Mouse (Mus musculus) embryonic facial prominence, embryonic 12.5 days (tissue): Measurements from ENCODE around the gene Elp4. TPM values are rescaled to one million over a fixed set of nuclear protein-coding genes. Genes with fewer than 3 reads are reported as not detected.

Experiments used
- ATAC-seq: fragments of 200-750 bp; cut with Nextera tagmentation; 2 replicates; pipeline ENCODE4 v1.8.0; 2017; ENCODE audit not compliant: insufficient number of reproducible peaks, insufficient read depth, low FRiP score, low TSS enrichment
- H3K27ac ChIP-seq: fragments of 300-500 bp; sonication (generic); 2 replicates; pipeline ENCODE4 v1.5.1; 2016; ENCODE audit warnings: mild to moderate bottlenecking
- H3K27me3 ChIP-seq: fragments of 300-500 bp; sonication (generic); 2 replicates; pipeline ENCODE4 v1.6.1; 2016; ENCODE audit warnings: mild to moderate bottlenecking, moderate library complexity
- H3K36me3 ChIP-seq: fragments of 300-500 bp; sonication (generic); 2 replicates; pipeline ENCODE4 v1.6.1; 2016; ENCODE audit warnings: mild to moderate bottlenecking
- H3K4me1 ChIP-seq: fragments of 300-500 bp; sonication (generic); 2 replicates; pipeline ENCODE4 v1.6.1; 2016
- H3K4me2 ChIP-seq: fragments of 300-500 bp; sonication (generic); replicated peaks from 2 replicates; pipeline ENCODE4 v1.6.1; 2016; ENCODE audit warnings: mild to moderate bottlenecking, moderate library complexity
- H3K4me3 ChIP-seq: fragments of 300-500 bp; sonication (generic); 2 replicates; pipeline ENCODE4 v1.5.1; 2016; ENCODE audit warnings: mild to moderate bottlenecking
- H3K9ac ChIP-seq: fragments of 300-500 bp; sonication (generic); 2 replicates; pipeline ENCODE4 v1.6.1; 2016; ENCODE audit warnings: mild to moderate bottlenecking, moderate library complexity
- H3K9me3 ChIP-seq: fragments of 300-500 bp; sonication (generic); 2 replicates; pipeline ENCODE4 v1.6.1; 2016; ENCODE audit warnings: mild to moderate bottlenecking, moderate library complexity
- WGBS: fragments of 180-500 bp; shearing (Covaris S2); methylation state at CpG from one replicate; pipeline ENCODE4 v1.1.7; 2016; 5-methylcytosine and 5-hydroxymethylcytosine counted together
- polyA plus RNA-seq: library from polyadenylated mRNA; unstranded; fragments of >200 nt; fragmentation: Nextera tagmentation; extraction: Ambion mirVana; gene quantifications from 2 replicates; pipeline ENCODE4 v1.2.1, GENCODE M21; 2016

The Elp4 gene
- polyA plus RNA-seq, 1 experiment from 2014 or later: 48.5 TPM

DNA sequence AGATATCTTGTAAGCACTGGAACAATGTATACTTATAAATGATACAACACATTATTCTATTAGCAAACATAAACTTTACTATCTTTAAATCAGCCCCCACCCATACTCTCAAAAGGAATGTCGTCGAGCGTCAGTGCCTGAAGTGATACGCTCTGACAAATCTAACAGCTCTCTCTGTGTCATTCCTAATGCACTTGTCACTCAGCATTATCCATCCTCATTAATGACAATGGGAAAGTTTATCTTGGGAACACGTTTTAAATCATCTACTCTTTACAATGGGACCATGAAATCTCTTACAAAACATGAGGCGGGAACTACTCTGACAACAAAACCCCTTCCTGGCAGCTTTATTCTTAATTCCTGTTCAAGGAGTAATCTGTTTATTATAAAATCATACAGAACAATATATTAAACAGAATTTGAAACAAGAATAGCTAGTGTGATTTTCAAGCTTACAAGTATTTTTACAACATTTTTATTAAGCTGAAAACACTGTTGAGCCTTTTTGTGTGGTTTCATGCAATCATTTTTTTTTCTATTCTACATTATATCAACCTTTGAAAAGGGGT, 125.0 kb downstream of the Elp4 start:
- Histone ChIP-seq H3K9me3 (no peaks in the 10 kb centered on the region), H3K9ac (no peak overlapping the region), H3K4me2 (no peak overlapping the region), H3K27me3 (no peaks in the 10 kb centered on the region), H3K36me3 (no peaks in the 10 kb centered on the region), H3K4me1 (no peaks in the 10 kb centered on the region), H3K4me3 (no peak overlapping the region), H3K27ac (no peak overlapping the region)
- 32% methylated on average over 6 of the region's 6 CpGs for WGBS
- no peak for ATAC-seq

DNA sequence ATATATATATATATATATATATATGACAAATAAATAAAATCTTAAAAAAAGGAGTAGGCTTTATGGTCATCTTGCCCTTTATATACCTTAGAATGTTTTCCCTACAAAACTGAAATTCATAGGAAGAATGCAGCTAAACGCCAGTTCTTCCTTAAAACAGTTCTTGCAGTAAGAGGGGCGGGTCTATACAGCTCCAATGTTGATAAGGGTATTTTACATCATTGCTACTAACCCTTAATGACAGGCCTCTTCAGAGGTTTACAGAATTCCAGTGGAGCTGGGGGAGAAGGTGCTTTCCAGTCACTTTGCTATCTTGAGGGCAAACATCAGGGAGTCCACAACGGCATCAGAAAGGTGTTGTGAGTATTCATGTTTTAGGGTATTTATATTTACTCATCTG, 133.1 kb downstream of the Elp4 start:
- Histone ChIP-seq H3K27ac (no peak overlapping the region), H3K4me3 (no peak overlapping the region), H3K27me3 (no peaks in the 10 kb centered on the region), H3K4me2 (no peak overlapping the region), H3K9me3 (no peaks in the 10 kb centered on the region; the same call in 1 of the 2 replicates), H3K4me1 (no peaks in the 10 kb centered on the region), H3K9ac (no peak overlapping the region), H3K36me3 (no peaks in the 10 kb centered on the region)
- ATAC-seq: no peak
- WGBS: 88% methylated on average over 3 of the region's 3 CpGs

DNA sequence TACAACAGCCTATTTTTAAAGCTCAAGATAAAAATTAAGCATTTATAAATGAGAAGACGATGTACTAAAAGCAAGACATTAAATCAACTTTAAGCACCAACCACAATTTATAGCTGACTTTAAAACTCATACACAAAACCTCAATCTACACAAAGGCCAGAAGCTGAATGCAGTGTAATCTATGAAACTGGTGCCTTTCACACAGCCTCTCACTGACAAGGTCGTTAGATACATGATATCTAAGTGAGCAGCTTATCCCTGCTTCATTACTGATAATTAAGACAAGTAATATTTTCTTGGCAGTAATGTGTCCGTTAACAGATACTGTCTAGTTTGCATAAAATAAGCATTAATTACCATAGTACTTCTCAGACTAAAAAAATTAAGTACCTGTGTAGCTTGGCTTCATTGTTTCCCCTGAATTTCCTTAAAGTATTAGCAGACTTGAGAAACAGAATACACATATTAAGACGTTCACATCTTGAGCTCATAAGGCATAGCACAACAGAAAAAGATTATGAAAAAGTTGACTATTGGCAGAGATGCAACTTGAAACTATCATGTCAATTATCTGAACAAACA, 134.5 kb downstream of the Elp4 start:
- Histone ChIP-seq H3K27me3 (no peaks in the 10 kb centered on the region), H3K4me3 (no peak overlapping the region), H3K9me3 (no peaks in the 10 kb centered on the region; the same call in 1 of the 2 replicates), H3K27ac (no peak overlapping the region), H3K36me3 (no peaks in the 10 kb centered on the region), H3K4me1 (no peaks in the 10 kb centered on the region), H3K4me2 (no peak overlapping the region), H3K9ac (no peak overlapping the region)
- no peak for ATAC-seq
- 84% methylated on average over 4 of the region's 4 CpGs for WGBS

DNA sequence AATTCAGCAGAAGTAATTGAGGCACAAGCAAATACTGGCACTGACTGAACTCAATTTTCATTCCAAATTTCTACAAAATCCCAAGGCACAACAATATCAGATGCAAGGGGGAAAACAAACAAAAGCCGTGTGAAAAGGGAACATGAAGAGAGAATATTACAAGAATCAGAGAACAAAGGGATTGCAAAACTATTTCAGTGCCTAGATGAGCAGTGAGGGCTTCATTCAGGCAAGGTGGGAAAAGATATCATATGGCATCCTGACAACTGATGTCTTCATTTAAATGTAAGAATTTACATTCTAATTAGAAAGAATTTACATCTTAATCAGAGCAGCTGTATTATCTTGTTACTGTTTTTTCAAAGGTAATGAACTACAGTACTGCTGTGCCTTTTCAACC, 150.9 kb downstream of the Elp4 start:
- WGBS: 66% methylated on average over 1 of the region's 1 CpGs
- ATAC-seq: no peak
- no peaks in the 10 kb centered on the region for H3K9me3 ChIP-seq

DNA sequence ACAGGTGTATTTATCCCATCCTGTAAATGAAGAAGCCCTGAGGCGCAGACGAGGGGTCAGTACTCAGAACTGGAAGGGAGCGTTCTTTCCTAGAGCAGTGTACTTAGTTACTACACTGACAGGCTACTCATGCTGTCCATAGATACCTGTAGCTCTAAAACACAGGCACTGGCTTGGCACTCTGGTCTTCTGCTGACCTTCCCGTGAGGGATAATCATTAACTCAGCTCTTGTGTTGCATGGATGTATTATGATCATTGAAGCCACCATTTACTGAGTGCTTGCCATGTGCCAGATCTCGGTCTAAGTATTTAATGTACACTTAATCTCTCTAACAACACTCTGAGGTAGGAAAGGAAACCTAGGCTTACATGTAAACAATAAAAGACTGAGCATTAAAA, 155.3 kb downstream of the Elp4 start:
- H3K4me1 ChIP-seq: no peaks in the 10 kb centered on the region
- no peaks in the 10 kb centered on the region for H3K36me3 ChIP-seq
- no peak overlapping the region for H3K4me3 ChIP-seq
- no peak for ATAC-seq
- H3K9ac ChIP-seq: no peak overlapping the region
- no peak overlapping the region for H3K4me2 ChIP-seq
- H3K9me3 ChIP-seq: no peaks in the 10 kb centered on the region
- H3K27ac ChIP-seq: no peak overlapping the region
- no peaks in the 10 kb centered on the region for H3K27me3 ChIP-seq
- WGBS: 88% methylated on average over 5 of the region's 5 CpGs

More for the DNA sequence above, 150.9 kb downstream of the Elp4 start:
- Histone ChIP-seq H3K9ac (no peak overlapping the region), H3K4me3 (no peak overlapping the region), H3K4me2 (no peak overlapping the region), H3K4me1 (no peaks in the 10 kb centered on the region), H3K27me3 (no peaks in the 10 kb centered on the region), H3K36me3 (no peaks in the 10 kb centered on the region), H3K27ac (no peak overlapping the region)

DNA sequence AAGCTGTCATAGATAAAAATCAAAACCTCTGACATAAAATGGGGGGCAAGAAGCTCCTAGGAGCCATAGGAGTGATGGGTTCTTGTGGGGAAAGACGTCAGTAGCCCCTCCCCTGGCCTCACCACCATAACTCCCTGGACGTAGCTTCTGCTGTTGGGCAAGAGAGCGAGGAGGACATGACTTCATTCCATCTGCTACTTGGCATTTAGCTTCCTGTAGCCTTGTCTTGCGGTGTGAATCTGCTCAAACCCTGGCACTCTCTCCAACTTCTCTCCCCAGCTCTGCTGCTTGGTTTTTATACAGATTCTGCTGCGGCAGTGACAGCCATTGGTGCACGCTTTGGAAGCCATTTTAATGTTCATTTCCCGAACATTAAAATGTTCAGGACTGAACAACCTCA, 157.5 kb downstream of the Elp4 start:
- no peak overlapping the region for H3K4me2 ChIP-seq
- 90% methylated on average over 7 of the region's 7 CpGs for WGBS

DNA sequence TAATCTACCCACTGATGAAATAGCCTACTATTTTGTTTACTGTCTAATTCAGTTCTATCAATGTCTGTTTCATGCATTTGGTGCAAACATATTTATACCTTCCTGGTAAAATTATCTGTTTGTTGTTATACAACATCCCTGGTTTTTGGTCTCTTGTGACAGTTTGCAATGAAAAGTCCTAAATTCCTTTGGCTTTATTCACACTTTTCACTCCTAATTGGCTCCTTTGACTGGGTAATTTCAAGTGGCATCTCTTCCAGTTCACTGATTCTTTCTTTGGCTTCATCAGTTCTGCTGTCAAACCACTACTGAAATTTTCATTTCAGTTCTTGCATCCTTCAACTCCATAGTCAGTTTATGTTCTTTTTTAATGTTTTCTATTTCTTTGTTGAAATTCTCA, 168.2 kb downstream of the Elp4 start:
- no peak overlapping the region for H3K4me3 ChIP-seq
- no peak overlapping the region for H3K9ac ChIP-seq
- H3K27ac ChIP-seq: no peak overlapping the region
- no peak overlapping the region for H3K4me2 ChIP-seq
- no peak for ATAC-seq
- H3K27me3 ChIP-seq: no peaks in the 10 kb centered on the region
- H3K4me1 ChIP-seq: no peaks in the 10 kb centered on the region
- H3K36me3 ChIP-seq: no peaks in the 10 kb centered on the region
- no peaks in the 10 kb centered on the region for H3K9me3 ChIP-seq

More for the DNA sequence above, 157.5 kb downstream of the Elp4 start:
- no peaks in the 10 kb centered on the region for H3K36me3 ChIP-seq
- no peak for ATAC-seq
- no peaks in the 10 kb centered on the region for H3K4me1 ChIP-seq
- no peak overlapping the region for H3K27ac ChIP-seq
- no peak overlapping the region for H3K4me3 ChIP-seq
- H3K9me3 ChIP-seq: no peaks in the 10 kb centered on the region
- H3K27me3 ChIP-seq: no peaks in the 10 kb centered on the region
- no peak overlapping the region for H3K9ac ChIP-seq

DNA sequence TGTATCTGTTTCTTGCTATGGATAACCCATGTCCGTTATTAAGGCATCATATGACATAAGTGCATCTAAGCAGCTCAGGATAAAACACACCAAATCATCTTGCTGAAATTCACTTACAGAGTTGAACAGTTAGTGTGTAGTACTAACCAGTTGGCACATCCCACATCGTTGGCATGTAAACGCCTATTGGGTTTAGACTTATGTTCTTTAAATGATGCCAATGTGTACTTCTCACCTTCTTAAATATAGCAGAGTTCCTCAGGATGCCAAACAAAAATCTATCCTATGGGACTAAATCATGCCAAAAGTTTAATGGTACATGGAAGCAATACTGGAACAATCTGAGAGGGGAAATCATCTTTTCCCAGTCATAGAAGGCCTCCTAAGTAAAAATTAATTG, 173.7 kb downstream of the Elp4 start:
- Histone ChIP-seq H3K4me3 (no peak overlapping the region), H3K27me3 (no peaks in the 10 kb centered on the region), H3K4me1 (no peaks in the 10 kb centered on the region), H3K9ac (no peak overlapping the region), H3K9me3 (no peaks in the 10 kb centered on the region), H3K27ac (no peak overlapping the region), H3K36me3 (no peaks in the 10 kb centered on the region), H3K4me2 (no peak overlapping the region)
- ATAC-seq: no peak
- 87% methylated on average over 3 of the region's 3 CpGs for WGBS

DNA sequence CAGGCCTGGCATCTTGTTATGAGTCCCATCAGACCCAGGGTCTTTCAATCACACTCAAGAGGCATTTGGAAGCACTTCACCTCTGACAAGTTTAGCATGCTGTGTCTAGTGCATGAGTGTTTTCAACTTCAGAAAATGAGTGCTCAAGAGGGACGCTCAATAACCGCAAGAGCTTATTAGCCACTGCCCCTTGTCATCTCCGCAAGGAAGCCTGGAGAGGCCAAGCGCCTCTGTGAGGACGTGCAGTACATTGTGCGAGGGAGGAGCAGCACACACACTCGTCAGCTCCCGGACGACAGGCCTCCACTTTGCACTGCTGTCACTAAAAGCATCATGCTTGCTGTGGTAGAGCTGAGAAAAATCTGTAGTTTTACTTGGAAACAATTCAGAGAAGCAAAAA, 177.7 kb downstream of the Elp4 start:
- no peaks in the 10 kb centered on the region for H3K4me1 ChIP-seq
- H3K9ac ChIP-seq: no peak overlapping the region
- H3K4me3 ChIP-seq: no peak overlapping the region
- H3K4me2 ChIP-seq: no peak overlapping the region
- no peaks in the 10 kb centered on the region for H3K36me3 ChIP-seq
- 70% methylated on average over 9 of the region's 9 CpGs for WGBS
- no peak for ATAC-seq
- no peaks in the 10 kb centered on the region for H3K9me3 ChIP-seq
- H3K27ac ChIP-seq: no peak overlapping the region
- no peaks in the 10 kb centered on the region for H3K27me3 ChIP-seq

DNA sequence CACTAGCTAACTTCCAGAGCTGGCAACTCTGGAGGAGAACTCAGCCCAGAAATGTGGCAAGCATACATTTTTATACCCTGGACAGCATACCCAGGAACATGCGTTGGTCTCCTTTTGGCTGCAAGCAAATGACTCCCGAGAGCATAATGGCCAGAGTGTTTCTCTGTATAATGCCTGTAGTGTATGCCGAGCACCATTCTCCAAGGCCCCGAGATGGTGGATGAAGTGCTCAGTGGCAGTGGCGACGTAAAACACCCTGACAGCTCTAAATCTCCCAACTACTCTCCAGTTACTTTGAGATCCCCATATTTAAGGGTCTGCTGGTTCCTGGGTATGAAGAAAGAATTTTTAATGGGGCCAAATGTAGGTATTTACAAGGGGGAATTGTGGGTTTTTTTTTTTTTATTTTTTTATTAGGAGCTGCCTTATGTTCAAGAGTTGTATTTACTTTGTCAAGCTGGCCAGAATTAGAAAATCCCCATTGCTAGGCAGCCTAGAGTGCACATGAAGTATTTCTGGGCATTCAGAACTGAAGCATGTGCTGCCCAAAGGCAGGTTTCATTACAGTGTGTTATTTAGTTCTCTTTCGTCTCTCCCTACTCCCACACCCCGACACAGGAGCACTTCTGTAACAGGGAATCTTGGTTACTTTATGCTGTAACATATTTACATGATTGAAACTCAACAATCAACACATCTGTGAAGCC, 188.8 kb downstream of the Elp4 start:
- no peak overlapping the region for H3K4me3 ChIP-seq
- no peaks in the 10 kb centered on the region for H3K9me3 ChIP-seq
- 64% methylated on average over 8 of the region's 8 CpGs for WGBS
- H3K36me3 ChIP-seq: no peaks in the 10 kb centered on the region
- no peak overlapping the region for H3K9ac ChIP-seq
- ATAC-seq: no peak
- H3K4me2 ChIP-seq: no peak overlapping the region
- 0 out of 2 replicates have a peak, but pooled peaks cover 2% of the 10 kb centered on the region for H3K4me1 ChIP-seq
- H3K27me3 ChIP-seq: no peaks in the 10 kb centered on the region
- no peak overlapping the region for H3K27ac ChIP-seq

DNA sequence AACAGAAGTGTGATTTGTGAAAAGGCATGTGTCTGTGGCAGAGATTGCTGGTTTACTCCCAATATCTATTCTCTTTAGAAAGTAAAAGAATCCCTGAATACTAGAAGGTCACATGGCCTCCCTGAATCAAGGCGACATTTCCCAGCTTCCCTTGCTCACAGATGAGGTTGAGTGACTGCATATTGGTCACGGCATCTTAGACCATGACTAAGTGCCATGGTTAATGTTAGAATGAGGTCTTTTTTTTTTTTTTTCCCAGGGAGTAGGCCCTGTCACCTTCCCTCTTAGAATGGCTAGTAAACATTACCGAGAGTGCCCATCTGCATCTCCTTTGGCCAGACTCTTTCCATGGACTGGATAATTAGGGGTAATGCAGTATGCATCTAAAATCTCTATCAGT, 193.9 kb downstream of the Elp4 start:
- Histone ChIP-seq H3K27me3 (no peaks in the 10 kb centered on the region), H3K4me2 (no peak overlapping the region), H3K36me3 (no peaks in the 10 kb centered on the region), H3K4me1 (no peaks in the 10 kb centered on the region), H3K9me3 (no peaks in the 10 kb centered on the region), H3K9ac (no peak overlapping the region), H3K27ac (no peak overlapping the region), H3K4me3 (no peak overlapping the region)
- no peak for ATAC-seq
- 71% methylated on average over 3 of the region's 3 CpGs for WGBS

DNA sequence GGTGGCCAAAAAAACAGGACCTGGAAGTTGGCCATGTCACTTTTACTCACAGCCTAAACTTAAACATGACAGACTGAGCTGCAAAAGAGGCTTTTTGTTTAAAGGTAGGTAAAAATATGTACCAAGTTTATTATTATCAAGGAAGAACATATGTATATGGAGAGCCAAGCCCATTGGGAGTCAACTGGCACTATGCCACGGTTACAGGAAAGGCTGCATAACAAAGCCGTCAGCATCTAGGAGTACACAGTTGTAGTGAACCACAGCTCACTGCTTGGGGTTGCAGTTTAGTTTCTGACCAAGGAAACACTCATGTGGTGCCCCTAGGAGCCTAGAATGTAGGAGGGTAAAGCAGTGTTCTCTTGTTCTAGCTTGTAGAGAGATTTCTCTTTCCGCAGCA, 195.2 kb downstream of the Elp4 start:
- Histone ChIP-seq H3K4me1 (no peaks in the 10 kb centered on the region), H3K9me3 (no peaks in the 10 kb centered on the region), H3K9ac (no peak overlapping the region), H3K4me2 (no peak overlapping the region), H3K27ac (no peak overlapping the region), H3K27me3 (no peaks in the 10 kb centered on the region), H3K4me3 (no peak overlapping the region), H3K36me3 (no peaks in the 10 kb centered on the region)
- ATAC-seq: no peak
- 86% methylated on average over 3 of the region's 3 CpGs for WGBS
